Mouse (Mus musculus) heart, embryonic 11.5 days (tissue): ENCODE measurements at regions not wholly inside any gene's neighbourhood (a gene's known extent, or its start where the extent isn't known, plus 50 kb on each side); places are given as distances from the start of the nearest gene placed in this dataset.

ENCODE experiments used
- ATAC-seq: fragments of 200-750 bp; cut with Nextera tagmentation; replicated peaks from 2 replicates; pipeline ENCODE4 v1.8.0; 2017; ENCODE audit warnings: moderate library complexity; ENCODE audit not compliant: insufficient number of reproducible peaks, low FRiP score, low TSS enrichment
- H3K27ac ChIP-seq: fragments of 300-500 bp; sonication (generic); 2 replicates; pipeline ENCODE4 v1.5.1; 2014; ENCODE audit warnings: mild to moderate bottlenecking, low read depth, low read length
- H3K27me3 ChIP-seq: fragments of 300-500 bp; sonication (generic); 2 replicates; pipeline ENCODE4 v1.6.1; 2014; ENCODE audit warnings: mild to moderate bottlenecking, low read length, mixed read lengths; ENCODE audit not compliant: control insufficient read depth, insufficient read depth
- H3K36me3 ChIP-seq: fragments of 300-500 bp; sonication (generic); 2 replicates; pipeline ENCODE4 v1.6.1; 2014; ENCODE audit warnings: mild to moderate bottlenecking, low read length, moderate library complexity, mixed read lengths; ENCODE audit not compliant: control insufficient read depth, insufficient read depth
- H3K4me1 ChIP-seq: fragments of 300-500 bp; sonication (generic); 2 replicates; pipeline ENCODE4 v1.6.1; 2014; ENCODE audit warnings: low read length; ENCODE audit not compliant: control insufficient read depth, insufficient read depth
- H3K4me2 ChIP-seq: fragments of 300-500 bp; sonication (generic); 2 replicates; pipeline ENCODE4 v1.6.1; 2014; ENCODE audit warnings: mild to moderate bottlenecking, moderate library complexity
- H3K4me3 ChIP-seq: fragments of 300-500 bp; sonication (generic); 2 replicates; pipeline ENCODE4 v1.5.1; 2014; ENCODE audit warnings: low read depth, low read length
- H3K9ac ChIP-seq: fragments of 300-500 bp; sonication (generic); 2 replicates; pipeline ENCODE4 v1.6.1; 2014; ENCODE audit warnings: mild to moderate bottlenecking, low read depth, low read length, moderate library complexity
- H3K9me3 ChIP-seq: fragments of 300-500 bp; sonication (generic); replicated peaks from 2 replicates; pipeline ENCODE4 v1.6.1; 2016; ENCODE audit warnings: low read length; ENCODE audit not compliant: control insufficient read depth
- WGBS: fragments of 180-500 bp; shearing (Covaris S2); extraction: QIAGEN DNeasy Blood & Tissue Kit; methylation state at CpG from one replicate; pipeline ENCODE4 v1.1.7; 2014; ENCODE audit not compliant: insufficient replicate concordance; 5-methylcytosine and 5-hydroxymethylcytosine counted together

DNA sequence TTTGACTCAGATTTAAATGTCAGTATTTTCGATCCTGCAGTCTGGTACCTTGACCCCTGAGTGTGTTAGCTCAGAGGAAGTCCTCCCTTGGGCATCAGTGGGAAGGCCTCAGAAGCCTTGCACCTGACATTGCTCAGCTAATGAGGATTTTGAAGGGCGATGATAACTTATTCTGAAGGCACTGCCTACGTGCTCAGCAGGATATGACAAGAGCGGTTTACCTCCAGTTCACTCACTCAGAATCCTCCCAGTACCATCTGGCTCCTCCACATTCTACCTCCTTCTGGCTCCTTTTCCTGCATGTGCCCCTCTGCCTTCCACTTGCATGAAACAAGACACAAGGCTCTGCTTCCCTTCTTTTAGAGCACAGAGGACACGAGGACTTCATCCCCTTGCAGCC lies 497.5 kb downstream of the Igsf11 start:
- Histone ChIP-seq H3K9me3 (no peaks in the 10 kb centered on the region), H3K4me3 (no peak overlapping the region), H3K4me1 (no peaks in the 10 kb centered on the region), H3K27ac (no peak overlapping the region), H3K4me2 (no peak overlapping the region), H3K27me3 (no peaks in the 10 kb centered on the region), H3K36me3 (no peaks in the 10 kb centered on the region), H3K9ac (no peak overlapping the region)
- WGBS: 63% methylated on average over 5 of the region's 5 CpGs
- ATAC-seq: no peak

DNA sequence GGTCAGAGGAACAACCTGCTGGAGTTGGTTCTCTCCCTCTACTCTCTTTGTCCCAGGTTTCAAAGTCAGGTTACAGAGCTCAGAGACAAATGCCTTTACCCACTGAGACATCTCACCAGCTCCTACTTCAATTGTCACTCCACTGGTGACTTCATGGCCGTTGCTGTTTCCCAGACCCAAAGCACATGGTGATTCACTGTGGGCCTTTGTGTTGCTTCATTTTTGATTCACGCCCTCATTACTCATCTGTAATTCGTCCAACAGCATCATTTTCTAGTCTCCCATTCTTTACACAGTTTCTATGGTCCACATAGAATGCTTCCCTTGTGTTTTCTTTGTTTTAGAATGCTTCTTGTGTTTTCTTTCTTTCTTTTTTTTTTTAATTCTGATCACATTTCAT lies 498.2 kb downstream of the Igsf11 start:
- no peaks in the 10 kb centered on the region for H3K36me3 ChIP-seq
- ATAC-seq: no peak
- H3K27ac ChIP-seq: no peak overlapping the region
- no peak overlapping the region for H3K4me2 ChIP-seq
- no peak overlapping the region for H3K4me3 ChIP-seq
- no peak overlapping the region for H3K9ac ChIP-seq
- 77% methylated on average over 3 of the region's 3 CpGs for WGBS
- H3K4me1 ChIP-seq: no peaks in the 10 kb centered on the region
- H3K27me3 ChIP-seq: no peaks in the 10 kb centered on the region
- no peaks in the 10 kb centered on the region for H3K9me3 ChIP-seq

DNA sequence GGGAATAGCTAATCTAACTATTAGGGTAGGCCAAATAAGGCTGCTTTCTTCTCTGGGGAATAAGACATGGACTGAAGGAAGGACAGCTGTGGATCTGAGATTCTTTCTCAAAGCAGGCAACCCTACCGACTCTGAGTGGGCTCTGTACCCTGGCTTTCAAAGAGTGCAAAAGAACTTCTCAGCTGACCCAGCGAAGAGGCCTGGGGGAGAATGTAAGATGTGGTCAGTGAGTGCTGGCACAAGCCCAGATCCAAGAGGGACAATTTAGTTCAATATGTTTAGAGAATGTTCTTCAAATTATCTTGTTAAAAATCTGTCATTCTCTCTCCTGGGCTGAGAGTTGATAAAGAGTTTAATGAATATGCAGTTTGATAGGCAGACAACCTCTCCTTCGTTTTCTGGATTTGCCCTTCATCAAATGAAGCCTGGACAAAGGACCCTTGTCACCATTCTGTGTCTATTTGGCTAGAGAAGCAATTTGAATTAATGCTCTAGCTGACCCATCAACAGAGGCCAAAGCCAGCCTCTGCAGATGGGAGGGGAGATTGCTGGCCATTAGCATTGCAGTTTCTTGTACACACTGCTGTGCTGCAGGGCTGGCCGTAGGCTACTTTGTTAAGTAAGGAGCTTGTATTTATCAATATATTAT lies 509.8 kb downstream of the Igsf11 start:
- Histone ChIP-seq H3K27me3 (no peaks in the 10 kb centered on the region), H3K4me2 (no peak overlapping the region), H3K9ac (no peak overlapping the region), H3K9me3 (no peaks in the 10 kb centered on the region), H3K36me3 (no peaks in the 10 kb centered on the region), H3K27ac (no peak overlapping the region), H3K4me3 (no peak overlapping the region), H3K4me1 (no peaks in the 10 kb centered on the region)
- ATAC-seq: no peak
- 59% methylated on average over 4 of the region's 4 CpGs for WGBS

DNA sequence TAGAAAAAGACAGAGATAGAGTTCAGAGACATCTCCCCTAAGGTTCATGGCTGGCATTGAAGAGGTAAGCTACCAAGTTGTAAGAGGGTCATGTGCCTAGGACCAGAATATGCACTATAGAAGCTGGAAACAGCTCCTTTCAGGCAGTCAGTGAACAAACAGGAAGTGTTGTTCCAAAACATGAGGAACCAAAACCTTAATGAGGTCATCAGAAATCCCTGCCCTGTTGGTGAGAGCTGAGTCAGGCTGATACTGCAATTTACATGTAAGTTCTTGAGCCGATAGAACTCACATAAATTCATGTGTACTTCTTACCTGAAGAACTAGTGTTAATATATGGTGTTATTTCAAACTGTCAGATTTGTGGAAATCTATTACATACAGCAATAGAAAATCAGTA lies 539.1 kb downstream of the Igsf11 start:
- no peaks in the 10 kb centered on the region for H3K27me3 ChIP-seq
- H3K9ac ChIP-seq: no peak overlapping the region
- no peak overlapping the region for H3K4me3 ChIP-seq
- no peaks in the 10 kb centered on the region for H3K4me1 ChIP-seq
- no peak for ATAC-seq
- no peak overlapping the region for H3K4me2 ChIP-seq
- H3K27ac ChIP-seq: no peak overlapping the region
- H3K36me3 ChIP-seq: no peaks in the 10 kb centered on the region
- H3K9me3 ChIP-seq: no peaks in the 10 kb centered on the region
- WGBS: 78% methylated on average over 1 of the region's 1 CpGs

DNA sequence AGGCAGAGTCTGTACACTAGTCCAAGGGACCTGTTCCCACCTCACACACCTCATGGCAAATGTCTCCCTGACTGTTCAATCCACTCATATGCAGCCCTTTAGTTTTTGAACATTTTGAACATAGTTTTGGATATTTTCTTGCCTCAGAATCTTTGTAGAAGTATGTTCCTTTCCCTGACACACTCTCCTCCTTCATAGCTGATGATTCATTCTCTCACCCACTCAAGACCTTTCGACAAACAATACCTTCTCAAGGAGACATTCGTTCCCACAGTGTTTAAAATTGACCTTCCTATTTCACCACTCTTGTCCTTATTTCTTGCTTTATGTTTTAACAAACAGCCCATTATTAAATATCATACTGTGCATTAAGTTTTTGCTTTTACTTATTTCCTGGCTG lies 538.4 kb upstream of the Lsamp start:
- Histone ChIP-seq H3K4me2 (no peak overlapping the region), H3K27me3 (no peaks in the 10 kb centered on the region), H3K4me3 (no peak overlapping the region), H3K9ac (no peak overlapping the region), H3K36me3 (no peaks in the 10 kb centered on the region), H3K27ac (no peak overlapping the region), H3K9me3 (no peaks in the 10 kb centered on the region), H3K4me1 (no peaks in the 10 kb centered on the region)
- ATAC-seq: no peak
- WGBS: 73% methylated on average over 2 of the region's 2 CpGs

DNA sequence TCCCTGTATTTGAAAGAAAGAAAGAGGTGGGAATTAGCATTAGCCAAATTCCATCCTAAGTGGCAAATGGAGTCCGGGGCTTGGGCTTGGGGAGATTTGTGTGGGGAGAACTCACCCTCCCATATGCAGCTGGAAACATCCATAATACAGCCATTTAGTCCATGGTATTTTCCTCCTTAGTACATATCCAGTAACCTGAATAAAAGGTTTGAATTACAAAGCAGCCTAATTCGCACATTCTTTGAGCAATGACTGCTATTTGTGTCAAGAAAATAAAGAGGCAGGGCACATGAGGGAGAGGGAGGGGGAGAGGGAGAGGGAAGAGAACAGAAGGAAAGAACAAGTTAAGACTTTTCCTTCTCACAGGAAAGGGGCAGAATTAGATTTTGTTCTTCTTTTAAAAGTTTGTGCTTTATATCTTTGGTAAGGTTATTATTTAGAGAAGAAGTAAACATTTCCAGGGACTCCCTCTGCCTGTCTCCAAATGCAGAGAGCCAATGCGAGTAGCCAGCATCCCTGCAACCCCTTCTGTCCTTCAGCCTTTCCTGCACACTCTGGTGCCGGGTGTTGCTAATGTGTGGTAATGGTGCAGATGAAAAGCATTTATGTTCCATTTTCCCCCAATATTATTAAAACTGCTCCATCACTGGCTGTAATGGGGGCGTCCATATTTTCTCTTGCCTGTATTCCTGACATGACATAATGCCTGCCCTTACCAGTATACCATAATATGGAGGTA lies 530.6 kb upstream of the Lsamp start:
- 75% methylated on average over 5 of the region's 5 CpGs for WGBS
- no peak overlapping the region for H3K27ac ChIP-seq
- H3K4me1 ChIP-seq: no peaks in the 10 kb centered on the region
- no peaks in the 10 kb centered on the region for H3K27me3 ChIP-seq
- H3K4me2 ChIP-seq: no peak overlapping the region
- H3K9ac ChIP-seq: no peak overlapping the region
- no peaks in the 10 kb centered on the region for H3K9me3 ChIP-seq
- H3K4me3 ChIP-seq: no peak overlapping the region
- ATAC-seq: no peak
- no peaks in the 10 kb centered on the region for H3K36me3 ChIP-seq
